Mouse (Mus musculus) mouse embryonic stem cell (cell line): ENCODE data around the gene Tnf.

Experiments used
- in situ Hi-C, 2 experiments: fragments of 300-500 bp; cut with MboI; formaldehyde crosslinking; loops; 1 replicate in 1 of 2; 3 replicates in 1 of 2; pipeline ENCODE4 v1.14.3; 2019 to 2020; ENCODE audit warnings: low sequenced_read_pairs in 2 of 2, low pct_unique_long_range_greater_than_20kb in 1 of 2, mixed read lengths in 1 of 2; ENCODE audit not compliant: unreplicated experiment in 1 of 2

Tnf gene

GRCm38 (mm10) chr17:35235614-35236389 lies 34.0 kb upstream of the Tnf start, which contains the start of gene Nfkbil1:
Gene Nfkbil1, minus strand, starts transcription at chr17:35235792.
- in situ Hi-C loops, result no loop called here

GRCm38 (mm10) chr17:35234903-35235302 lies 33.1 kb upstream of the Tnf start:
- in situ Hi-C loops, result loop anchor here (5.0 kb wide), 2 partner anchors 58 to 68 kb away; partner anchors contain the start of gene Aif1 (in 1 of the 2)

GRCm38 (mm10) chr17:35234090-35234489 lies 32.3 kb upstream of the Tnf start:
- in situ Hi-C loops, result loop anchor here (5.0 kb wide), 2 partner anchors 57 to 67 kb away; partner anchors contain the start of gene Aif1 (in 1 of the 2)

- in situ Hi-C loops, result loop anchor here (5.0 kb wide), 2 partner anchors 56 to 66 kb away; partner anchors contain the start of gene Aif1 (in 1 of the 2)
Observed at GRCm38 (mm10) chr17:35233114-35233980, 31.5 kb upstream of the Tnf start, which contains the start of gene Atp6v1g2. Gene Atp6v1g2, plus strand, starts transcription at chr17:35233660.

GRCm38 (mm10) chr17:35232659-35233058 lies 30.9 kb upstream of the Tnf start:
- in situ Hi-C loops, result loop anchor here (5.0 kb wide), 2 partner anchors 55 to 65 kb away; partner anchors contain the start of gene Aif1 (in 1 of the 2)

GRCm38 (mm10) chr17:35232043-35232442 lies 30.2 kb upstream of the Tnf start:
- in situ Hi-C loops, result loop anchor here (5.0 kb wide), 2 partner anchors 55 to 65 kb away; partner anchors contain the start of gene Aif1 (in 1 of the 2)

GRCm38 (mm10) chr17:35231022-35231421 lies 29.2 kb upstream of the Tnf start:
- in situ Hi-C loops, result loop anchor here (5.0 kb wide), 2 partner anchors 54 to 64 kb away; partner anchors contain the start of gene Aif1 (in 1 of the 2)

GRCm38 (mm10) chr17:35226561-35227046 lies 24.8 kb upstream of the Tnf start:
- in situ Hi-C loops, result no loop called here

- in situ Hi-C loops, result no loop called here
Observed at GRCm38 (mm10) chr17:35225456-35225855, 23.6 kb upstream of the Tnf start.

- in situ Hi-C loops, result no loop called here
Observed at GRCm38 (mm10) chr17:35224641-35225040, 22.8 kb upstream of the Tnf start.

- in situ Hi-C loops, result no loop called here
Observed at GRCm38 (mm10) chr17:35222299-35222698, 20.5 kb upstream of the Tnf start.

- in situ Hi-C loops, result no loop called here
Observed at GRCm38 (mm10) chr17:35220156-35220952, 18.5 kb upstream of the Tnf start, which contains the start of gene Gm16181. Gene Gm16181, plus strand, starts transcription at chr17:35220834.

- in situ Hi-C loops, result no loop called here
Observed at GRCm38 (mm10) chr17:35219601-35220041, 17.8 kb upstream of the Tnf start.

- in situ Hi-C loops, result no loop called here
Observed at GRCm38 (mm10) chr17:35218516-35219193, 16.8 kb upstream of the Tnf start.

GRCm38 (mm10) chr17:35213071-35213470 lies 11.3 kb upstream of the Tnf start:
- in situ Hi-C loops, result no loop called here

- in situ Hi-C loops, result no loop called here
Observed at GRCm38 (mm10) chr17:35210593-35210992, 8.8 kb upstream of the Tnf start.

GRCm38 (mm10) chr17:35209785-35210535 lies 8.2 kb upstream of the Tnf start:
- in situ Hi-C loops, result no loop called here
